Mouse (Mus musculus) right cerebral cortex, adult 18-20 months (tissue): ENCODE measurements around the gene 4930404H24Rik.

ENCODE experiments used
- DNase-seq: peaks from one replicate; pipeline ENCODE4 v3.0.0; 2022; ENCODE audit warnings: mixed read lengths

4930404H24Rik gene

GRCm38 (mm10) chr2:153492573-153493392, at the start of gene 4930404H24Rik:
4930404H24Rik (plus strand) TSS chr2:153492790.
- DNase-seq = peak; percentile 81

GRCm38 (mm10) chr2:153443434-153444240, 49.0 kb upstream of the 4930404H24Rik start:
- DNase-seq = peak; percentile 54

- peak; percentile 70 for DNase-seq
Observed at GRCm38 (mm10) chr2:153444254-153445136, 48.1 kb upstream of the 4930404H24Rik start.

- no peak for DNase-seq
Observed at GRCm38 (mm10) chr2:153445137-153446016, 47.2 kb upstream of the 4930404H24Rik start.

GRCm38 (mm10) chr2:153446017-153446408, 46.6 kb upstream of the 4930404H24Rik start:
- peak; percentile 72 for DNase-seq

GRCm38 (mm10) chr2:153446476-153446875, 46.1 kb upstream of the 4930404H24Rik start:
- DNase-seq = no peak

- no peak for DNase-seq
Observed at GRCm38 (mm10) chr2:153447719-153448118, 44.9 kb upstream of the 4930404H24Rik start.

- no peak for DNase-seq
Observed at GRCm38 (mm10) chr2:153448519-153448918, 44.1 kb upstream of the 4930404H24Rik start.

GRCm38 (mm10) chr2:153453961-153454759, 38.4 kb upstream of the 4930404H24Rik start:
- DNase-seq = no peak

GRCm38 (mm10) chr2:153454841-153455506, 37.6 kb upstream of the 4930404H24Rik start:
- DNase-seq = no peak

GRCm38 (mm10) chr2:153457467-153457866, 35.1 kb upstream of the 4930404H24Rik start:
- DNase-seq = no peak

- DNase-seq = no peak
Observed at GRCm38 (mm10) chr2:153458022-153458441, 34.6 kb upstream of the 4930404H24Rik start.

GRCm38 (mm10) chr2:153463257-153463656, 29.3 kb upstream of the 4930404H24Rik start:
- no peak for DNase-seq

GRCm38 (mm10) chr2:153467372-153467771, 25.2 kb upstream of the 4930404H24Rik start:
- no peak for DNase-seq

GRCm38 (mm10) chr2:153469317-153469716, 23.3 kb upstream of the 4930404H24Rik start:
- no peak for DNase-seq

- DNase-seq = peak; percentile 67
Observed at GRCm38 (mm10) chr2:153469764-153470163, 22.8 kb upstream of the 4930404H24Rik start.

GRCm38 (mm10) chr2:153470983-153471382, 21.6 kb upstream of the 4930404H24Rik start:
- DNase-seq = no peak

- DNase-seq = peak; percentile 57
Observed at GRCm38 (mm10) chr2:153475114-153476112, 17.2 kb upstream of the 4930404H24Rik start.

- DNase-seq = peak; percentile 69
Observed at GRCm38 (mm10) chr2:153478583-153478982, 14.0 kb upstream of the 4930404H24Rik start.
